Mouse (Mus musculus) lung, postnatal 0 days (tissue): Measurements from ENCODE around the gene Gm12216.

Experiments
- CTCF ChIP-seq: IDR thresholded peaks from 2 replicates; pipeline ENCODE4 v1.5.1; 2016; ENCODE audit warnings: antibody characterized with exemption, mild to moderate bottlenecking
- EP300 ChIP-seq: IDR thresholded peaks from 2 replicates; pipeline ENCODE4 v1.6.1; 2016; ENCODE audit warnings: antibody characterized with exemption, mild to moderate bottlenecking, control low read depth

- TF ChIP-seq CTCF (no peak), EP300 (no peak)
Measured at GRCm38 (mm10) chr11:53810156-53810555, 48.9 kb downstream of the Gm12216 start.
